Mouse (Mus musculus): ENCODE data around the gene Hormad2. TPM values are rescaled to one million over a fixed set of nuclear protein-coding genes. Genes with fewer than 3 reads are reported as not detected.

Gene Hormad2
- 0.11 and 0.14 TPM in 2 replicates for polyA plus RNA-seq (2012; rRNA removed)

DNA sequence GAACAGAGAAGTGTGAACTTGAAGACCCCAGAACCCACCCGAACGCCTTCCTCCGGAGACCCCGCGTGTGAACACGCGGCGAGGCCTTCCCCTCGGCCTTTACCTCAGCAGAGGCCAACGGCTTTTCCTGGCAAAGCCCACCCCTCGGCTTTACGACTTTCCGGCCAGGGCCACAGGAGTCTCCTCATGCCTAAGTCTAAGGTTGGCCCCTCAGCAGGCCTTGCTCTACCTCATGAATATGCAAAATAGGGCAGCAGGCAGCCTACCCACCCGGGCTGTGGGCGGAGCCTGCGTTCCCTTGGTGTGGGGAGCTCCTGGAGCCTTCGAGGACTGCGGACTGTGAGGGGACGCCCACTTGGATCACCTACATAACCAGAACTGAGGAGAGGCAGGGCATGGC is at the start of gene Hormad2:
Hormad2 (minus strand) TSS at position 128 of the 400 bp plus-strand sequence.

Other genes starting within 250 kb of the Hormad2 start
- 1.4 and 3.1 TPM in 2 replicates for gene Castor1, start 222.9 kb downstream of the Hormad2 start, polyA plus RNA-seq (2012; rRNA removed)
- 0.17 and 0.36 TPM in 2 replicates for gene Osm, start 204.7 kb downstream of the Hormad2 start, polyA plus RNA-seq (2012; rRNA removed)
- 0.10 and 0.16 TPM in 2 replicates for gene Lif, start 183.5 kb downstream of the Hormad2 start, polyA plus RNA-seq (2012; rRNA removed)
- gene Mtmr3, start 153.8 kb upstream of the Hormad2 start, polyA plus RNA-seq (2012; rRNA removed) = 41.7 and 43.3 TPM in 2 replicates
- gene Gm11032, start 179.0 kb upstream of the Hormad2 start, polyA plus RNA-seq (2012; rRNA removed) = not detected in 2 replicates
- 33.2 and 34.8 TPM in 2 replicates for gene Ascc2, start 196.6 kb upstream of the Hormad2 start, polyA plus RNA-seq (2012; rRNA removed)